14 mouse cellular contexts compared by ENCODE assay signal in the genomic region with DNA sequence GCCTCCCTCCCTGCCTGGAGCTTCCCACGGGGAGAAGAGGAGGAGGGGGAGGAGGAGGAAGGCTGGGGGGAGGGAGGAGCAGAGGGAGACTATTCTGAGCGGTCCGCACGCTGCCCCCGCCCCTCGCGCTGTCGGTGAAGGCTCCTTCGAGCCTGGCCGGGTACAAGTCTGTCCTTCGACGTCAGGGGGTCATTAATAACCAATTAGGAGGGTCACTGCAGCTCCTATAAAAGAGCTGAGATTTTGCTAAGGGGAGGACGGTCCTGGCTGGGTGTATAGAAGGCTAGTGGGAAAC. TPM values are rescaled to one million over a fixed set of nuclear protein-coding genes. Genes with fewer than 3 reads are reported as not detected.
DNase-seq lines count a peak whose midpoint lies in the region; ATAC-seq and TF ChIP-seq lines count a peak whose summit lies in the region.
"Had no signal": no experiment of that assay in that cellular context is flagged by ENCODE, and none has a peak within 500 bp of the region (broad histone marks: within the 10 kb centered on the region; RNA-seq: fewer than 3 reads in every experiment).

No protein-coding gene starts in this region.

- TF ChIP-seq CTCF in lung, embryonic 14.5 days (IDR thresholded peaks at IDR 0.05; ENCODE audit: low read depth): no peak

- WGBS in lung, embryonic 14.5 days: 1% methylated on average over 12 of the region's 13 CpGs
- 0% methylated on average over 12 of the region's 13 CpGs for WGBS in forebrain, embryonic 16.5 days
- WGBS in midbrain, embryonic 11.5 days: 0% methylated on average over 12 of the region's 13 CpGs

- no peak for DNase-seq in lung, embryonic 14.5 days
- DNase-seq in lung, postnatal 14 days: no peak
- DNase-seq in midbrain, embryonic 11.5 days (ENCODE audit: low spot score, missing footprints): no peak
- DNase-seq in retina, embryonic 14.5 days (ENCODE audit: low spot score): peak; percentile 24
- DNase-seq in layer of hippocampus, adult 9-11 months: no peak
- no peak for DNase-seq in cerebellum, adult 8-10 months
- DNase-seq: adrenal gland, adult 8-10 months; kidney, adult 8-10 months; layer of hippocampus, postnatal 36 days had no signal

- no peak for ATAC-seq in lung, embryonic 14.5 days (ENCODE audit: insufficient read depth)
- no peak for ATAC-seq in forebrain, embryonic 16.5 days
- peak; percentile 6; the same call in 1 of the 2 replicates for ATAC-seq in midbrain, embryonic 11.5 days (ENCODE audit: low FRiP score)
- no peak for ATAC-seq in frontal cortex, adult (ENCODE audit: low TSS enrichment)
- ATAC-seq: CD4-positive, CD25-positive, alpha-beta regulatory T cell, adult 4 months had no signal

- H3K9me3 ChIP-seq in lung, embryonic 14.5 days (ENCODE audit: low read depth, low read length): no peaks in the 10 kb centered on the region
- H3K9me3 ChIP-seq in forebrain, embryonic 16.5 days (ENCODE audit: control insufficient read depth, low read length): no peaks in the 10 kb centered on the region
- no peaks in the 10 kb centered on the region for H3K9me3 ChIP-seq in midbrain, embryonic 11.5 days (ENCODE audit: control insufficient read depth, low read length)
- H3K9me3 ChIP-seq: liver, embryonic 15.5 days had no signal

- H3K9ac ChIP-seq in lung, embryonic 14.5 days: no peak overlapping the region
- H3K9ac ChIP-seq in forebrain, embryonic 16.5 days (replicated peaks; ENCODE audit: low read depth, low read length): no peak overlapping the region
- H3K9ac ChIP-seq in midbrain, embryonic 11.5 days (ENCODE audit: low read length): peak overlapping the region; percentile 9; the same call in 1 of the 2 replicates
- H3K9ac ChIP-seq: liver, embryonic 15.5 days had no signal

- peaks cover 7% of the 10 kb centered on the region; the same call in 1 of the 2 replicates for H3K4me1 ChIP-seq in lung, embryonic 14.5 days (ENCODE audit: insufficient read depth)
- H3K4me1 ChIP-seq in forebrain, embryonic 16.5 days (replicated peaks; ENCODE audit: control insufficient read depth, insufficient read depth, low read length): peaks cover 47% of the 10 kb centered on the region
- H3K4me1 ChIP-seq in midbrain, embryonic 11.5 days (ENCODE audit: control insufficient read depth, insufficient read depth, low read length): peaks cover 50% of the 10 kb centered on the region

- H3K27ac ChIP-seq in lung, embryonic 14.5 days (ENCODE audit: low read depth): no peak overlapping the region
- no peak overlapping the region for H3K27ac ChIP-seq in forebrain, embryonic 16.5 days (ENCODE audit: low read length)
- H3K27ac ChIP-seq in midbrain, embryonic 11.5 days (ENCODE audit: low read depth, low read length): no peak overlapping the region
- H3K27ac ChIP-seq: liver, embryonic 15.5 days had no signal

- 0 out of 2 replicates have a peak overlapping the region, but pooled peaks have one; percentile 9 for H3K4me3 ChIP-seq in lung, embryonic 14.5 days (ENCODE audit: low read depth, low read length)
- H3K4me3 ChIP-seq in forebrain, embryonic 16.5 days (replicated peaks; ENCODE audit: low read length): no peak overlapping the region; the same call in 1 of the 2 replicates
- peak overlapping the region; percentile 35 for H3K4me3 ChIP-seq in midbrain, embryonic 11.5 days (ENCODE audit: low read depth, low read length)
- H3K4me3 ChIP-seq: liver, embryonic 15.5 days had no signal

- H3K27me3 ChIP-seq in lung, embryonic 14.5 days (ENCODE audit: insufficient read depth, low read length): peaks cover 100% of the 10 kb centered on the region
- peaks cover 82% of the 10 kb centered on the region for H3K27me3 ChIP-seq in forebrain, embryonic 16.5 days (replicated peaks; ENCODE audit: control insufficient read depth, insufficient read depth, low read length)
- H3K27me3 ChIP-seq in midbrain, embryonic 11.5 days (ENCODE audit: control insufficient read depth, insufficient read depth, low read length): peaks cover 98% of the 10 kb centered on the region

- no peak overlapping the region for H3K4me2 ChIP-seq in lung, embryonic 14.5 days
- H3K4me2 ChIP-seq in forebrain, embryonic 16.5 days (ENCODE audit: low read length): 0 out of 2 replicates have a peak overlapping the region, but pooled peaks have one; percentile 13
- H3K4me2 ChIP-seq in midbrain, embryonic 11.5 days: peak overlapping the region; percentile 64
- H3K4me2 ChIP-seq: liver, embryonic 15.5 days had no signal

- no peaks in the 10 kb centered on the region for H3K36me3 ChIP-seq in lung, embryonic 14.5 days (ENCODE audit: insufficient read depth)
- H3K36me3 ChIP-seq in forebrain, embryonic 16.5 days (ENCODE audit: control insufficient read depth, insufficient read depth): no peaks in the 10 kb centered on the region
- no peaks in the 10 kb centered on the region for H3K36me3 ChIP-seq in midbrain, embryonic 11.5 days (ENCODE audit: control insufficient read depth, insufficient read depth, low read length)
- H3K36me3 ChIP-seq: liver, embryonic 15.5 days had no signal

RNA-seq across cellular contexts. Expression of gene Prdm12, which starts 0.4 kb away (rescaled TPM):
- not detected in 2 replicates for polyA plus RNA-seq in lung, embryonic 14.5 days (2014; fragmentation: Nextera tagmentation; extraction: Ambion mirVana)
- 0.98 and 2.5 TPM in 2 replicates for polyA plus RNA-seq in forebrain, embryonic 16.5 days (2015; fragmentation: Nextera tagmentation; extraction: Ambion mirVana)
- polyA plus RNA-seq in midbrain, embryonic 11.5 days (2014; fragmentation: Nextera tagmentation; extraction: Ambion mirVana): 11.3 and 11.7 TPM in 2 replicates
- polyA plus RNA-seq: CD4-positive, CD25-positive, alpha-beta regulatory T cell, adult 4 months; heart, postnatal 0 days; liver, embryonic 15.5 days had no signal

RNA-seq across cellular contexts. Expression of gene Exosc2, which starts 31.1 kb away (rescaled TPM):
- polyA plus RNA-seq in lung, embryonic 14.5 days (2014; fragmentation: Nextera tagmentation; extraction: Ambion mirVana): 65.5 and 70.4 TPM in 2 replicates
- polyA plus RNA-seq in forebrain, embryonic 16.5 days (2015; fragmentation: Nextera tagmentation; extraction: Ambion mirVana): 42.3 and 44.0 TPM in 2 replicates
- 70.1 and 70.2 TPM in 2 replicates for polyA plus RNA-seq in midbrain, embryonic 11.5 days (2014; fragmentation: Nextera tagmentation; extraction: Ambion mirVana)

RNA-seq across cellular contexts. Expression of gene Abl1, which starts 48.8 kb away (rescaled TPM):
- 52.6 and 54.4 TPM in 2 replicates for polyA plus RNA-seq in lung, embryonic 14.5 days (2014; fragmentation: Nextera tagmentation; extraction: Ambion mirVana)
- polyA plus RNA-seq in forebrain, embryonic 16.5 days (2015; fragmentation: Nextera tagmentation; extraction: Ambion mirVana): 23.5 and 23.8 TPM in 2 replicates
- polyA plus RNA-seq in midbrain, embryonic 11.5 days (2014; fragmentation: Nextera tagmentation; extraction: Ambion mirVana): 28.4 and 33.0 TPM in 2 replicates
